Mouse (Mus musculus): ENCODE measurements around the gene Klhdc7b.

Gene Klhdc7b

DNA sequence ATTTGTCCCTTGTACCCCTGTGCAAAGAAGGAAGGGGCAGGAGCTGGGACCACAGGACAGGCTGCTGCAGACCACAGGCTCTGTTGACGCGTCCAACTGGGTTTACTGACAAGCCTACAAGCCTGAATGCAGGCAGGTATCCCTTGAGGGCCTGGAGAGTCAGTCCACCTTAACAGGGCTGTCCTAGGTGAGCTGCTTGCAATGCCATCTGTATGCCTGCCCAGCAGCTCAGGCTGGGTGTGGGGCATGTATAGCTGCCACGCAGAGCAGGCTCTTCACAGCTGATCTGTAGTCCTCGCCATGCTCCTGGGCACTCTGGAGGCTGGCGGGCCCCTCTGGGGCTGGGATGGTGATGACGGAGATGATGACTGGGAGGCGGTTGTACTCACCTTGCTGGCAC, at the start of gene Klhdc7b:
TSS of gene Klhdc7b (plus strand) at position 301 of the 400 bp plus-strand sequence.
- DNase-seq: no peak

DNA sequence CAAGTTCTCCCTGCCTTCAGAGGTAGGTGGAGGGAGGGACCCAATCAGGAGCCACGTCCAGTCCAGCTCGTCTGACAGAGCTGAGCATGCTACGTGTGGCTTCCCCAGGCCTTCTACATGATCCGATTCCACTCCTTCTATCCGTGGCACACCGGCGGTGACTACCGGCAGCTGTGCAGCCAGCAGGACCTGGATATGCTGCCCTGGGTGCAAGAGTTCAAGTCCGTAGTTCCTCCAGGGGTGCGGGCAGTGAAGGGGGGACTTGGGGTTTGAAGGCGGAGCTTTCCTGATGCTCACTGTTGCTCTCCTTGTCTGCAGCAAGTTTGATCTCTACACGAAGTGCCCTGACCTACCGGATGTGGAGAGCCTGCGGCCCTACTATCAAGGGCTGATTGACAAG, 48.3 kb upstream of the Klhdc7b start:
- no peak for DNase-seq

DNA sequence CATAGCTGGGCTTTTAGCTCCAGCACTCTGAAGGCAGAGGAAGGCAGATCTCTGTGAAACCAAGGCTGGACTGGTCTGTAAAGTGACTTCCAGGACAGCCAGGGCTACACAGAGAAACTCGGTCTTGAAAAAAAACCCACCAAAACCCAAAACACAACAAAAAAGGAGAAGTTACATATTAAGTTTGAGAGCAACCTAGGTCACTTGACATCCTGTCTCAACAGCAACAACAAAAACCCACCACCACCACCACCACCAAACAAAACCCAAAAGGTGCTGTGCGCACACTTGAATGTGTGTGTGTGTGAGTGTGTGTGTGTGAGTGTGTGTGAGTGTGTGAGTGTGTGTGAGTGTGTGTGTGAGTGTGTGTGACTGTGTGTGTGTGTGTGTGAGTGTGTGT, 45.0 kb upstream of the Klhdc7b start:
- no peak for DNase-seq

DNA sequence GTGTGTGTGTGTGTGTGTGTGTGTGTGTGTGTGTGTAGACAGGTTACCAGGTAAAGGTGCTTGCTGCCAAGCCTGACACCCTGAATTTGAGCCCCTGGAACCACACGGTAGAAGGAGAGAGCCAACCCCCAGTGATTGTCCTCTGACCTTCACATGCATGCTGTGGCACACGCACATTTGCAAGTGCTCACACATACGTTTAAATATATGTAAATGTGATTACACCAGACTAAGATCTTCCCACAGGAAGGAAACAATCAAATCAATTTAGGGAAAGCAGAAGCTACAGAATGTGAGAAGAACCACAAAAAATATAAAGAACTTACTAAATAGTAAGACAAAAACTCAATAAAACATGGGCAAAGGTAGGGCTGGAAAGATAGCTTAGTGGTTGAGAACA, 44.6 kb upstream of the Klhdc7b start:
- DNase-seq: no peak

DNA sequence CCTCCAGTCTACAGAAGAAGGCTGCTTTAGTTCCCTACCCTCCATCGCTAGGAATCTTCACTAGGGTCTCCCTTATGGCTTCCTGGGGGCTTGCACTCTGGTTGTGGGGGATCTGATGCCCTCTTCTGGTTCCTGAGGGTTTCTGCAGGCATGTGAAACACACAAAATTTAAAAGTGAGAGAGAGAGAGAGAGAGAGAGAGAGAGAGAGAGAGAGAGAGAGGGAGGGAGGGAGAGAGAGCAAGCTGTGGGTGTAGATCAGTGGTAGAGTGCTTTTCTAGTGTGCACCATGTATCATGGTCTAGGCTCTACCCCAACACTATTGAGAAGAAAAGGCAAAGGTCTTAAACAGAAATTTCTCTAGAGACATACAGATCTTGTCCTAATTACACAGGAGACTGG, 43.0 kb upstream of the Klhdc7b start:
- DNase-seq: no peak

DNA sequence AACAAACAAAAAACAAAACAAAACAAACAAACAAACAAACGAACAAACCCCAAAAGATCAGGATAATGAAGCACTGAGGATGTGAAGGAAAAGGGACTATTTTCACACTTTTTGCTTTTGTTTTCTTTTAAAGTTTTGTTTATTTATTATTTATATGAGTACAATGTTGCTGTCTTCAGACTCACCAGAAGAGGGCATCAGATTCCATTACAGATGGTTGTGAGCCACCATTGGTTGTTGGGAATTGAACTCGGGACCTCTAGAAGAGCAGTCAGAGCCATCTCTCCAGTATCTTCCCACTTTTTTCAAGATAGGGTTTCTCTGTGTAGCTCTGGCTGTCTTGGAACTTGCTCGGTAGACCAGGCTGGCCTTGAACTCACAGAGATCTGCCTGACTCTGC, 41.4 kb upstream of the Klhdc7b start:
- DNase-seq: no peak

DNA sequence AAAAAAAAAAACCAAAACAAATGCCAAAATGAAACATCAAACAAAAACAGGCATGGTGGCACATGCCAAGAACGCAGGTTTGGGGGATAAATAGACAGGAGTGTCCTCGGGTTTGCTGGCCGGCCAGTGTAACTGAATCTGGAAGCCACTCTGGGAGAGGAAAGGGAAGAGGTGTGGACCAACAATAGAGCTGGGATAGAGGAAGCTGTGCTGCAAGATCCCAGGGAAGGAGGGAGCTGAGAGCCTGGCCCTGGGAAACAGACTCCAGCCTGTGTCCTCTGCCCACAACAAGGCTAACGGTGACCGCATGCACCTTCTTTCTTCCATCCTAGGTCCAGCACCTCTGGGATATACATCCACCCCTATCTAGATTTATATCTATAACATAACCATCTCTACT, 34.3 kb upstream of the Klhdc7b start:
- DNase-seq: peak; percentile 41

DNA sequence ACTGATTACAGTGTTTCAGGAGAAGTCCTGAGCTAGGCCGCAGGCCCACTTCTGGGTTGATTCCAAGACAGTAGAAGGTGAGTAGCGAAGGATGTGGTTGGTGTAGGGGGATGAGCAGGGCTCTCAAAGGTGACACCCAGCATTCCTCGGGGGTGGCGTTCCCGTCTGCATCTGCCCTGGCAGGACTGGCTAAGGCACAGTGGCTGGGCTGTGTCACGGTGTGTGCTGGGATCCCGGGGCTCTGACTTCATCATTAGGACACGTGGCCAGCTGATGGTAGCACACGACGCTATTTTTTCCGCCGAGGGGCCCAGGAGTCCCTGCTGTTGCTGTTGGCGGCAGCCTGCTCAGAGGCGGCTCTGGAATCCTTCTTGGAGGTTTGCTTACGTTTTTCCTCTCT, 33.4 kb upstream of the Klhdc7b start:
- no peak for DNase-seq

DNA sequence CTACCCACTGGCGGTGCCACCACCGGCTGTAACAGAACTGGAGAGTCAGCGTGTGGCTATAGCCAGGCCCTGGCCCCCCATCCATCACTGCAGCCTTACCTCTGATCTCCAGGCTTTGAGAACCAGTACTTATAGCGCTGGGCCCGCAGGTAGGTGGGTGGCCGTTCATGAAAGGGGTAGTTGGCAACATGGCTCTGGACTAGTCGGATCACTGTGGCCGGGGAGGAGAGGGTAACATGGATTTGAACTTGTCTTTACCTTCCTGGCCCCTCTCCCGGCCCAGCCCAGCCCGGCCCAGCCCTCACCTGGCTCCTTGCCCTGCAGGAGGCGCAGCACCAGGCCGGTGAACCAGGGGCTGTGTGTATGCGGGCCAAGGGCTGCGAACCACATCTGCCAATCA, 32.7 kb upstream of the Klhdc7b start:
- DNase-seq: no peak

DNA sequence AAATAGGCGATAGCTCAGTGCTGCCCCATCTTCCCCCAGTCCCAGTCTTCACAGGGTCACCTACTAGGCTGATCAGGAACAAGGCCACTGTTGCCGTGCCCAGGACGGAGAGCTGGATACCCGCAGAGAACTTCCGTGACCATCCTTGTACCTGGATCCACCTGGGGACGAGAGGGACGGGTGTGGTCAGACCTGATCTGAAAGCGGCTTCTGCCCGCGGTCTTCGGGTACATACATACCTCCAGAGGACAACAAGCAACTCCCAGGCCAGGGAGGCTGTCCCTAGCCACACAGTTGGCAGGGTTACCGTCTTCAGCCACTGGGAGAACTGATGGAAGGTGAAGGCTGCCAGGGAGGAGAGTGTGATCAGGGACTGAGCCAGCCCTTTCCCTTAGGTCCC, 31.9 kb upstream of the Klhdc7b start:
- DNase-seq: no peak

DNA sequence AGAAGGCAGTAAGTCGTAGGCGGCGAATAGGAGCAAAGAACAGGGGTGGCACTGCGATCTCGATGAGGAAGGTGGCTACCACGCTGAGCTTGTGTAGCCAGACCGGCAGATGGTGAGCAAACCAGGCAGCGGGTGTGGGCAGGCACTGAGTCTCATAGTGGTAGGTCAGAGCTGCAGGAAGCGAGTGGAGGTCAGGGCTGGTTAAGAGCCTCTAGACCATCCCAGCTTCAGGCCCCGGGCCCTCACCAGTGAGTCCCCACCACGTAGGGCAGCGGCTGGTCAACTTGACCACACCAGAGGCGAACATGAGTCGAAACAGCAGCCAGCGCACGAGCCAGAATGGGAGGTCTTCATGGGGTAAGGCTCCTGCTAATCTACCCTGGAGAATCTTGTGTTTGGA, 30.9 kb upstream of the Klhdc7b start:
- DNase-seq: no peak

DNA sequence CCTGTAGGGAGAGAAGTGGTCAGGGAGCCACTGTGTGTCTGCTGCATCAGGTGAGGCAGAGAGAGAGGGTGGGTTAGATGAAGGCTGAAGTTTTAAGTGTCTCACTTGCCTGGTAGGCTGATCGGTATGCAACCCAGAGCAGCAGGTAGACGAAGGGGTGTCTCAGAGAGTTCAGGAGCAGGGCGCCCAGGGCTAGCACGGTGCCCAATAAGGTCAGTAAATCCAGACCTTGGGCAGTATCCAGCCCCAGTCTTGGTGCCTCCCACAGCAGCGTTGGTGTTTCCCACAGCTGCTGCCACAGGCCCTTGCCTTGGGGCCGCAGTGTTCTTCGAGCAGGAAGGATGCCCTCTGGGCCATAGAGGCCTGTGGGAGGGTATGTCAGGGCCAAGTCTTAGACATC, 30.3 kb upstream of the Klhdc7b start:
- DNase-seq: no peak

DNA sequence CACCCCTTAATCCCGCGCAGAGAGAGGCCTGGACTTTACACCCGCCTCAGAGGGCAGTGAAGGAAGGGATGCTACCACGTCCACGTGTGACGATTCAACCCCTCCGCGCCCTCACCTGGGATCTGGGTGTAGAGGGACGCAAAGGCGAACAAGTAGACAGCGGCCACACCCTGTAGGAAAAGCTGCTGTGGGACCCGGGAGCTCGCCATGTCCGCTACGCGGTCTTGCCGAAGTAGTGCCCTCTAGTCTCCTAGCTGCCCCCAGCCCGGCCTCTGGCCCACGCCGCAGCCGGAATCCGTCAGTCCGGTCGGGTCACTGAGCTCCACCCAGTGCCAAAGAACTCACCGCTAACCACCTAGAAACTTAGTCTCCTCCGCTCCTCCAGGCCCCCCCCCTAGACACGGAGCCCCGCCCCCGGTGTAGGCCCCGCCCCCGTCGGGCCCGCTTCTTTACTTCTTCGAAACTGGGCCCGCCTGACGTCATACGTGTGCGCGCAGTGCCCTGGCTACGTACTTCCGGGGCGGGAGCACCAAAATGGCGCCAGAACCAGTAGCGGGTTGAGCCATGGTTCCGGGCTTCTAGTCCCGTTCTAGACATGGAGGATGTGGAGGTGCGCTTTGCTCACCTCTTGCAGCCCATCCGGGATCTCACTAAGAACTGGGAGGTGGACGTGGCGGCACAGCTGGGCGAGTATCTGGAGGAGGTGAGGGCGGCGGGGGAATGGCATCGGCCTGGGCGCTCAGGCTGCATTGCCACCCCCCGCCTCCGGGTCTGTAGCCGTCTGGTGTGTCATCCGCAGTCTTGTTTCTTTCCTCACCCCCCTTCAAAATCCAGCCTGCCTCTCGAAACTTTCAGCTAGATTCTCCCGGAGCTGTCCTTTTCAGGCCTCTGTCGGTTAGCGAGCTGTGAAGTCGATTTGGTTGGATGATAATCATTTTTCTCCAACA, 29.2 kb upstream of the Klhdc7b start, which contains the start of the genes Lmf2 and Ncaph2:
TSS of gene Lmf2 (minus strand) at position 419 of the 947 bp plus-strand sequence.
TSS of gene Ncaph2 (plus strand) at position 479 of the 947 bp plus-strand sequence.
- peak; percentile 97 for DNase-seq

DNA sequence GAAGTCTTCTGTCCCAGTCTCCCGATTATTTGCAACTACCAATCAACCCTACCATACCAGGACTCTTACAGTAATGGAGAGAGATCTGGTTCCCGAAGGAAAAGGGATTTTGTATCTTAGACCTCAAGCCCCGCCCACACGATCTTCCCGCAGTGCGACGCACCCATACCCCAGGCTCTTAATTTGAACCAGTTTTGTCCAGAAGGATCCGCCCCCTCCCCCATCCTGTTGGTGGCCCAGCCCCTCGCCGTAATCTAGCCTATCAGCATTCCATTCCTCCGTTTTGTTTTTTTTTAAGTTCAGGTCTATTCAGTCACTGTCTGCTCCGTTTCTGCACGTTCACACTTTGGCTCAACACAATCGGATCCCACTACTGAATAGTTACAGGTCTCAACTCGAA, 28.3 kb upstream of the Klhdc7b start:
- DNase-seq: peak; percentile 89

DNA sequence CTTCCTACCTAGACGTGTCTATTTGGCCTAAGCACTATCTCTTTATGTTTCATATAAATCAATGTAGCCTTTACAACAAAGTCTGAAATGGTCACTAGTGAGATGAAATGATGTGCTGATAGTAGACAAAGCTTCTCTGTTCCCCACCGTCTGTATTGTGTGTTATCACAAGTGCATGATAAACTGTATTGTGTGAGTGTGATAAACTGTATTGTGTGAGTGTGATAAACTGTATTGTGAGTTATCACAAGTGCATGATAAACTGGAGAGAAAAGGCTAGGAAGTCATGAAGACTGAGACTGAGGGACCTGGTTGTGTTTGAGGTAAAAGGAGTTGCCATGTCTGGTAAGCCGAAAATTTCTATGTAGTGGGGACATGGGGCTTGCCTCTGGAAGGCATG, 25.9 kb upstream of the Klhdc7b start:
- no peak for DNase-seq

DNA sequence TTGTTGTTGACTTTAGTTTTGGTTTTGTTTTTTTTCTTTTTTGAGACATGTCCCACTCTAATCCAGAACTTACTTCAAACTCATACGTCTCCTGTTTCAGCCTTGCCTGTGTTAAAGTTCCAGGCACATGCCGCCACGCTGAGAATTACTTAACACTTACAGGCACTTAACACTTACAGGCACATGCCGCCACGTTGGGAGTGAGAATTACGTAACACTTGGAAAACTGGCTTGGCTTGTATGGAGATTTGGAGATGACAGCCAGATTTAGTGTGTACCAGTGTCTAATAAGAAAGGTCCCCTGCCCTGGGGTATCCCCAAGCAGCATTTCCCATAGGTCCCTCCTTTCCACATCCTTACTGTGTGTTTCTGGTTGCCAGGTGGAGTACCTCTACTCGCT, 21.7 kb upstream of the Klhdc7b start:
- DNase-seq: no peak

DNA sequence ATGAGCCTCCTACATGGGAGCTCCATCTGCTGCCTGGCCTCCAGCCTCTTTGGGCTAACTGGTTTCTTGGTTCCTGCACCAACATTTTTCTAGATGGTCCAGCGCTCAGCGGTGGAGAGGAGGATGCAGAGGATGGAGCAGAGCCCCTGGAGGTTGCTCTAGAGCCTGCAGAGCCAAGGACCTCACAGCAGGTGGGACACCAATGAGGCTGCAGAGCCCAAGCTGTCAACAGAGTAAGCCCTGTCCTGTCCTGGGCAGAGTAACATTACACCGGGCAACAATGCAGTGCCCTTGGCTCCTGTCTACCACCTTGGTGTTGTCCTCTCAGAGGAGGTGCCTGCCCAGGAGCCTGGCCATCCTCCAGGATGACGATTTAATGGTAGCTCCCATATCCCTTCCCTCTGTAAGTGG, 19.6 kb upstream of the Klhdc7b start:
- DNase-seq: no peak

DNA sequence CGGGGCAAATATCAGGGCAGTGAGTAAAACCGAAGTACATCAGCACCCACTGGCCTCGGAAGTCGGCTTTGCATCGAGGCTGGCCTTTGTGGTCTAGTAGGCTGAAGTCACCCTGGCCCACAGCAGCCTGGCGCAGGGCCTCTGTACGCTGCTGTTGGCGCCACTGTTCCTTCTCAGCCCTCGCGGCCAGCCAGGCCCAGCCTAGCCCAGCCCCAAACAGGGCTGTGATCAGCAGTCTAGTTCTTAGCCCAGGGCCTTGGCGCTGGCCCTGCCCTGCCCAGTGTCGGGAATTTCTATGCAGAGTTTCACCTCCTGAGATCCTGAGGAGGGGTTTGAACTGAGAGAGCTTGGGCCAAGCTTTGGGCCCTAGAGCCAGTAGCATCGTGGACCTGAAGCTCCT, 12.6 kb upstream of the Klhdc7b start:
- DNase-seq: no peak

DNA sequence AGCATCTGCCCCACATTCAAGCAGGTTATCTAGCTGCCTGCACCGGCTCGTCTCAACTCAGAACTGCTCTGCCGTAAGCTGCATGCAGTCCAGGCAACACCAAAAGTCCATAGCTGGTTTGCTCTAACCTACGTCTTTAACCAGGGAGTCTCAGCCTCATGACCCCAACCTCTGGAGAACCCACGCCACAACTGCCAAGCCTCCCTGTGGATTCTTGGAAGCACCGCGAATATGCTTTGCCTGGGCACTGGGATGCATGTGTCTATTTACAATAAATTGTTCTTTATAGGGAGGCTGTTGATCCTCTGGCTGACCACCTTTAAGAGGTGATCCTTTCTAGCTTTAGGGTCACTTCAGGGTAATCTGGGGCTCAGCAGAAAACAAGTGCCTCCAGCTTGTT, 12.2 kb upstream of the Klhdc7b start:
- no peak for DNase-seq

DNA sequence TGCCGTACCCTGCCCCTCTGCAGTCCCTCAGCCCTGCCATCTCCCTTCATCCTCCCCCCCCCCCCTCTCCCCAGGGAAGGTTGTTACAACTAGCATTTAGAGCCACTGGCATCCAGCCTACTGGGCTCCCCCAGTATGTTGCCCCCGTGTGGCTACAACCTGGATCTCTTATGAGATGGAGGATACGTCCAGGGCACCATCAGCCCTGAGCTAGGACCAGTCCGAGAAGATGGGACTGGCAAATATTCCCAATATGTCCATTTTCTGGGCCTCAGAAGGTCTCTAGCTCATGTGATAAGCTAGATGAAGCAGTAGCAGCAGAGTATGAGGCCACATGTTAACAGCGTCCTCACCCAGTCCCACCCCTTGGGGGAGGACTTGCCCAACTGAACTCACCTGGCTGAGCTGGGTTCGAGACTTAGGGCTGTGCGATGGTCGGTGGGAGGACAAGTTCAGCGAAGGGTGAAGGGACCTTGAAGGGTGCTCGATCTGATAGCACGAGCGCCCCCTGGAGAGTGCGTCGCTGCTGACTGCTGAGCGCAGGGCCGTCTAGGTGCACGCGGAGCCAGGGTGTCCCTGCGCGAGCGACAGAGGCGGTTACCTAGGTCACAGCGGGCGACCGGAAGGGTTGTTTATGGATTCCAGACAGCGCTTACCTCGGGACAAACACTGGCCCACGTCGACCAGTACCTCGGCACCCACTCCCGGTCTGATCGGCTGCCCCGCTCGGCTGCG, 11.5 kb upstream of the Klhdc7b start:
- DNase-seq: peak; percentile 92

DNA sequence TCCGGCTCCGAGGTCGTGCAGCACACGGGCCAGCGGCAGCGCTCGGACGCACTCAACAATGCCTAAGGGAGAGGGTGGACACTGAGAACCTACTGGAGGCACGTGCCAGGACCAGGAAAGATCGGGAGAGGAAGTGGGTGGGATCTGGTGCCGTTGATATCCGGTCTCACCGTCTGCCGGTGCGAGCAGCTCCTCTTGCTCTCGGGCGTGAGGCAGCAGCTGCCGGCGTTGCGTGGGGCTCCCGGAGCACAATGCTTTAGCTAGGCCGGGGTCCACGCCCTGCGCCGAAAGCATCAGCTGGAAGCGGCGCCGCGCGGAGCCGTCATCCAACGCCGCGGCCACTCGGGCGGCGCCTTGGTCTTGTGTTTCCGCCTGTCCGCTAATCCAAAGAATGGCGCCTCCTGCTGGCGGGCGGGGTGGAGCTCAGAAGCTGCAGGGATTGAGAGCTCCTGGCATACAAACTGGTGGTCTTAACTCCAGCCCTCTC, 10.9 kb upstream of the Klhdc7b start, which contains the start of gene Sco2:
TSS of gene Sco2 (minus strand) at position 85 of the 487 bp plus-strand sequence.
- peak; percentile 96 for DNase-seq

DNA sequence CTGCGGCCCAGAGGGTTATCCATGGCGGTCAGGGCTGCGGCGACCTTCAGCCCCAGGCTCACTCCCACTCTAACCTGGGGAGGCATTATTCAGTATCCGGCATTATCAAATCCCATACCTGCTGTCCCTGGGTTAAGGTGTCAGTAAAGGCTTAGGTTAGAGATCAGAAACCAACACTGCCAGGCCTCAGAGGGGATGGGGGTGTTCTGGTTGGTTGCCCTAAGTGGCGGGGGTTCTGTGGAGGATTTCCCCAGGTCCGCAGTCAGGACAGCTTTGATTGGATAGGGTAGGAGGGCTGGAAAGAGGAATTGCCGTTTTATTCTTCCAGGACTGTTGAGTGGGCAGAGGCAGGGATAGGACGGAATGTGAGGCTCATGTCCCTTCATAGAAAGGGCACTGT, 10.4 kb upstream of the Klhdc7b start:
- no peak for DNase-seq

DNA sequence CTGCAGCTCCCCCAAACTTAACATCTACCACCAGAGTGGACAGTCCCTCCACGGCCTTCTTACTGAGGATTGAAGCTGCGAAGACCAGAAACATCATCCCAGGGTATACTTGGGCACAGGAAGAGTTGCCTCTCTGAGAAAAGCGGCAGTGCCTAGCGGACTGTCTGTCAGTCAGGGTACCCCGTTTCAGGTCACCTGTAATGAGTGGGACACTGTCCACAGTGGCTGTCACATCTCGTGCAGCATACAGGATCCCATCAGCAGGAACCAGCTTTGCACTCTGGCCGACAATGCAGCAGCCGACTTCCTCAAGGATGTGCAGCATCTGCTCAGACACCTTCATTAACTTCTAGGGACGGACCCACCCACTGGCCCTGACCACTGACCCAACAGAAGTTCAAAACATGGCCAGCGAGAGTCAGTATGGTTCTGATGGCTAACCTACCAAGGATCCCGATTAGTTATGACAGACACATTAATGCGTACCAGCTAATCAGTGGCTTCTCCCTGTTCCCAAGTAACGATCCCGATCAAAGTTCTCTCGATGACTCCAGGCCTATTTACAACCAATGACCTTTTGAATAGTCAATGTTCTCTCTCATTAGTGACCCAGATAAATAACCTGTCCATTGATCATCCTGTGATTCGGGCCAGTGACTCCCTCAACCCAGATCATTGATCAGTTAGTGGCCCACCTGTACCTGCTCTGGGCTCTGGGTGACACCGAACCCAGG, 9.7 kb upstream of the Klhdc7b start:
- DNase-seq: no peak
